Mouse (Mus musculus): ENCODE measurements around the gene Lrig1. TPM values are rescaled to one million over a fixed set of nuclear protein-coding genes. Genes with fewer than 3 reads are reported as not detected.
A peak's percentile ranks its signal among the peaks of the same experiment; 100 is the strongest.

The Lrig1 gene
- polyA plus RNA-seq, 1 experiment from 2014 or later: 15.2 TPM

DNA sequence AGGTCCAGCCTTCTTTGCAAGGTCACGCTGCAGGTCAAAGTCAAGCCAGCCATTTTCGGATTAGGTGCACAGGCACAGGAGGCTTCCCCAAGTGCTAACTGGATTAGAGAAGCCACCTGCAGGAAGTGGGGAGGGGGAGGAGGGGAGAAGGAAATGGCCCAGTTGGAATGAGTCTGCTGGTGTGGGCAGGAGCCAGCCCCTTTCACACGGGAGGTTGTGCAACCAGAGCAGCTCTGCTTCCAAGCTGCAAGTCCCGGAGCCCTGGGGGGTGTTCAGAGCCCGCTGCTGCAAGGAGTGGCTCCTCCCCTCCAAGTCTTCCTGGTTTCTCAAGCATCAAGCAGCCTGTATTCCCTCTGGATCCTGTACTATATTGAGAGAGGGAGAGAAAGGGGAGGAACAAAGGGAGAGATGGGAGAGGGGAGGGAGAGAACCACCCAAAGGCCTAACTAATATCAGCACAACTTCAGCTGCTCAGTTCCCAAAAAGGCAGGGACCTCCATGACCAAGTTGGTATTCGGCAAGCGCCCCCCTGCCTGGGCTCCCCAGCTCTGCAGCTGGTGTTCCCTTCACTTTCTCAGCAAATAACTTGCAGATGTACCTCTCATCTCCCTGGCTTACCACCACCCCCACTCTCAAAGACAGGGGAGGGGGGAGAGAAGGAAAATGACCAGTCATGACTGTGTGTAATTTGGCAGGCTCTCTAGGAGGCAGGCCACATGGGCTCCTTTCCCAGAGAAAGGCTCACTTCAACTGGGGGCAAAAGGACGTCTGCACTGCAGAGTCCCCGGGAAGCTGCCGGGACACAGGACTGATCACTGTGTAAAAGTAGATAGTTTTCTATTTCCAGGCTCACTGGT lies 52.2 kb downstream of the Lrig1 start:
- ATAC-seq (ENCODE audit: low FRiP score, low TSS enrichment): peak; percentile 76
- peak; percentile 58 for DNase-seq (ENCODE audit: low spot score)

DNA sequence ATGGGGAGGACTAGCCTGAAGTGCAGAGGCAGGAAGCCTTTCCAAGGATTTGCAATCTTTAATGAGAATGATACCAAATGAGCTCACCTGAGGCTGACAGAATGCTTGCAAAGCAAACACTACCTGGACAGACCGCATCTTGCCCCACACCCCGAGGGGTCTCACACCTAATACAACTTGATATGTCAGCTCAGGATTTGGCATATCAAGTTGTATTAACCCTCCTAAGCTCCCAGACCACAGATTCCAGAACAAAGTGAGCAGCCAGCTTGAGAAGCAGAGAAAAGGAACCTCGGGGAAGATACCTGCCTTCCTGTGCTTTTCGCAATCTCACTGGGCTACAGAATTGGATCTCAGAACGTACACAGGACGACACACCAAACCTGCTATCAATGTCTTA lies 53.1 kb downstream of the Lrig1 start:
- WGBS: 64% methylated on average over 6 of the region's 6 CpGs
- ATAC-seq (ENCODE audit: low FRiP score, low TSS enrichment): no peak
- Histone ChIP-seq H3K27me3 (ENCODE audit: control insufficient read depth, insufficient read depth, low read length) (no peaks in the 10 kb centered on the region), H3K4me2 (replicated peaks; ENCODE audit: low read depth) (no peak overlapping the region), H3K4me3 (ENCODE audit: low read depth, low read length) (no peak overlapping the region), H3K36me3 (ENCODE audit: control insufficient read depth, insufficient read depth, low read length) (peaks cover 4% of the 10 kb centered on the region; the same call in 1 of the 2 replicates), H3K27ac (replicated peaks) (no peak overlapping the region), H3K4me1 (replicated peaks; ENCODE audit: control insufficient read depth, insufficient read depth) (peaks cover 12% of the 10 kb centered on the region), H3K9ac (ENCODE audit: low read length) (no peak overlapping the region), H3K9me3 (ENCODE audit: control insufficient read depth, low read length) (no peaks in the 10 kb centered on the region)
- no peak for TF ChIP-seq EP300 (optimal IDR thresholded peaks at IDR 0.05)
- no peak for TF ChIP-seq CTCF (IDR thresholded peaks at IDR 0.05; ENCODE audit: low read depth)
- DNase-seq (ENCODE audit: low spot score): no peak

More for the DNA sequence above, 52.2 kb downstream of the Lrig1 start:
- 13% methylated on average over 10 of the region's 10 CpGs for WGBS
- Histone ChIP-seq H3K9me3 (ENCODE audit: control insufficient read depth, low read length) (no peaks in the 10 kb centered on the region), H3K4me1 (replicated peaks; ENCODE audit: control insufficient read depth, insufficient read depth) (peaks cover 14% of the 10 kb centered on the region), H3K4me2 (replicated peaks; ENCODE audit: low read depth) (peak overlapping the region; percentile 12), H3K27me3 (ENCODE audit: control insufficient read depth, insufficient read depth, low read length) (no peaks in the 10 kb centered on the region), H3K9ac (ENCODE audit: low read length) (peak overlapping the region; percentile 38), H3K36me3 (ENCODE audit: control insufficient read depth, insufficient read depth, low read length) (peaks cover 4% of the 10 kb centered on the region; the same call in 1 of the 2 replicates), H3K27ac (replicated peaks) (peak overlapping the region; percentile 78), H3K4me3 (ENCODE audit: low read depth, low read length) (no peak overlapping the region)
- TF ChIP-seq CTCF (IDR thresholded peaks at IDR 0.05; ENCODE audit: low read depth) (no peak), EP300 (optimal IDR thresholded peaks at IDR 0.05) (no peak)

DNA sequence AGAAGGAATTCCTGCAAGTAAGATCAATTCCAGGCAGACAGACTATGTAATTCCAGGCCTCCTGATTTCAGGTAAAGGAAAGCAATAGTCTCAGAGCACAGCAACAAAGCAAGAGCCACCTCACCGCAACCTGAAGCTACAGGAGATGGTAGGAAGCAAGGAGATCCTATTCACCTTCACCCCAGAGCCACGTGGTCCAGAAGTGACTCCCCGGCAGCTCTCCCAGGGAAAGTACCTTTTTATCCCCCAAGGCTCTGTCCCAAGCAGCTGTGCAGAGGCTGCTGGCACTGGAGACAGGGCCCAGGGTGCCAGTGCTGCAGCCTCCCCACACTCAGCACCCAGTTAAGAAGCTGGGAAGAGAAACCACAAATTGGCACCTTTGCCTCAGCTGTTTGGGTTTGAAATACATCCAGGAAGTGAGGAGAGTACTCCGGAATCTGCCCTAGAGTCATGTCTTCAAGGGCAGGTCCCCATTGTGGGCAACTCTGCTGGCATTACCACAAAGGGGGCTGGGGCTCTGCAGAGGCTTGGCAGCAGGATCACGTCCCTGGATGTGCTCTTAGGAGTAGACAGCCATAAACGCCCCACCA lies 53.6 kb downstream of the Lrig1 start:
- Histone ChIP-seq H3K4me2 (replicated peaks; ENCODE audit: low read depth) (no peak overlapping the region), H3K4me3 (ENCODE audit: low read depth, low read length) (no peak overlapping the region), H3K4me1 (replicated peaks; ENCODE audit: control insufficient read depth, insufficient read depth) (peaks cover 12% of the 10 kb centered on the region), H3K9me3 (ENCODE audit: control insufficient read depth, low read length) (no peaks in the 10 kb centered on the region), H3K27ac (replicated peaks) (0 out of 2 replicates have a peak overlapping the region, but pooled peaks have one; percentile 24), H3K27me3 (ENCODE audit: control insufficient read depth, insufficient read depth, low read length) (no peaks in the 10 kb centered on the region), H3K36me3 (ENCODE audit: control insufficient read depth, insufficient read depth, low read length) (peaks cover under 1% of the 10 kb centered on the region; the same call in 1 of the 2 replicates), H3K9ac (ENCODE audit: low read length) (no peak overlapping the region)
- no peak for DNase-seq (ENCODE audit: low spot score)
- ATAC-seq (ENCODE audit: low FRiP score, low TSS enrichment): no peak
- TF ChIP-seq EP300 (optimal IDR thresholded peaks at IDR 0.05) (no peak), CTCF (IDR thresholded peaks at IDR 0.05; ENCODE audit: low read depth) (no peak)
- WGBS: 61% methylated on average over 6 of the region's 6 CpGs

DNA sequence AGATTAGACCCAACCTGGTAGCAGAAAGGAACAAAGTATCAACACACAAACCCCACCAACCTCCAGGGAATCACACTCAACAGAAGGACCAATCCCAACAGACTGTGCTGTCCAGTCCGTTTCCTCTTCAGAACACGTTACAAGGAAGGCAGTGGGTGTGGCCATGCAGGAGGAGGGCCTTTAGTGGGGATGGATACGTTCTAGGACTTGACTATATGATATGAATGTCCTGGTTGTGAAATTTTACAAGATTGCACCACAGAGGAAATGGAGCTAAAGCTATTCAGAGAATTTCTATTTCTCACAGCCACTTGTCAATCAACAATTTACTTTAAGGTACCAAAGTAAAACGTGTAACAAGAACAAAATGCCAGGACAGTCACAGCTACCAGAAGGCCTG lies 54.2 kb downstream of the Lrig1 start:
- no peaks in the 10 kb centered on the region for H3K27me3 ChIP-seq (ENCODE audit: control insufficient read depth, insufficient read depth, low read length)
- no peak overlapping the region for H3K4me3 ChIP-seq (ENCODE audit: low read depth, low read length)
- WGBS: 26% methylated on average over 4 of the region's 4 CpGs
- DNase-seq (ENCODE audit: low spot score) (no peak), ATAC-seq (ENCODE audit: low FRiP score, low TSS enrichment) (no peak)
- TF ChIP-seq EP300 (optimal IDR thresholded peaks at IDR 0.05) (no peak), CTCF (IDR thresholded peaks at IDR 0.05; ENCODE audit: low read depth) (no peak)
- no peak overlapping the region for H3K9ac ChIP-seq (ENCODE audit: low read length)
- no peaks in the 10 kb centered on the region for H3K36me3 ChIP-seq (ENCODE audit: control insufficient read depth, insufficient read depth, low read length)
- H3K4me2 ChIP-seq (replicated peaks; ENCODE audit: low read depth): no peak overlapping the region
- no peaks in the 10 kb centered on the region for H3K9me3 ChIP-seq (ENCODE audit: control insufficient read depth, low read length)
- no peak overlapping the region for H3K27ac ChIP-seq (replicated peaks)
- H3K4me1 ChIP-seq (replicated peaks; ENCODE audit: control insufficient read depth, insufficient read depth): peaks cover 12% of the 10 kb centered on the region

DNA sequence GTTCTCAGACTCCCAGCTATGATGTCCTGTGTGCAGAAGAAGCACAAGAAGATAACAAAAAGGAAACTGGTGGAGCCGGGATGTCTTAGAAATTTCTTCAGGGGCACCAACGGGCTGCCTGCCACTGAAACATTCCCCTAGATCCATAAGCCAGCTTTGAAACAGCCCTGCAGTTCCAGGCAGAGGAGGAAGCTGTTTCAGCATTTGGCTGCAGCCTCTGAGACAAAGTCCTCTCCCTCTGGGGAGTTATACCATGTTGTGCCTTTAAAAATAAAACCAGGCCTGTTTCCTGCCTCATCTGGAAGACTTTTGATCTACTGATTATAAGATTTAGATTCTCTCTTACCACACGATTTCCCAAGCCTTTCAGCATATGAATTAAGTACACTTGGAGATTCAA lies 55.3 kb downstream of the Lrig1 start:
- TF ChIP-seq EP300 (optimal IDR thresholded peaks at IDR 0.05) (no peak), CTCF (IDR thresholded peaks at IDR 0.05; ENCODE audit: low read depth) (no peak)
- WGBS: 48% methylated on average over 3 of the region's 3 CpGs
- DNase-seq (ENCODE audit: low spot score) (no peak), ATAC-seq (ENCODE audit: low FRiP score, low TSS enrichment) (no peak)
- Histone ChIP-seq H3K9ac (ENCODE audit: low read length) (no peak overlapping the region), H3K27ac (replicated peaks) (no peak overlapping the region), H3K36me3 (ENCODE audit: control insufficient read depth, insufficient read depth, low read length) (no peaks in the 10 kb centered on the region), H3K4me1 (replicated peaks; ENCODE audit: control insufficient read depth, insufficient read depth) (peaks cover 12% of the 10 kb centered on the region; the same call in 1 of the 2 replicates), H3K9me3 (ENCODE audit: control insufficient read depth, low read length) (no peaks in the 10 kb centered on the region), H3K27me3 (ENCODE audit: control insufficient read depth, insufficient read depth, low read length) (no peaks in the 10 kb centered on the region), H3K4me3 (ENCODE audit: low read depth, low read length) (no peak overlapping the region), H3K4me2 (replicated peaks; ENCODE audit: low read depth) (no peak overlapping the region)

DNA sequence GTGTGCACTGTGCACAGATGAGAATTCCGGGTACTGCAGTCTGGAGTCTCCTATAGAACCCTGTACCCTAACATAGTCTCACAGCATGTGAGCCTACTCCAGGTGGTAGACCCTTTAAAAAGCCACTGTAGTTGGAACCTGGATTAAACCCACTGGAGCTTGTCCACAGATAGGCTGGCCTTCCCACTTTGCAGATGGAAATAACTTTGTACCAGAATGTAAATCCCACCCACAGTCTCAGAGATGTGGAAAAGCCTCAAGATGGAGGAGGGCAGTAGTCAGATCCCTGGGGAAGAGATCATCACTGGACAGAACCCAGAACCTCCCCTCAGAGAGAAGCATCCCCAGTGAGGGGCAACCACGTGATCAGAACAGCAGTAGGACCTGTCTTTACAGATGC lies 56.0 kb downstream of the Lrig1 start:
- 77% methylated on average over 2 of the region's 2 CpGs for WGBS
- DNase-seq (ENCODE audit: low spot score) (no peak), ATAC-seq (ENCODE audit: low FRiP score, low TSS enrichment) (no peak)
- Histone ChIP-seq H3K27ac (replicated peaks) (no peak overlapping the region), H3K36me3 (ENCODE audit: control insufficient read depth, insufficient read depth, low read length) (no peaks in the 10 kb centered on the region), H3K4me2 (replicated peaks; ENCODE audit: low read depth) (no peak overlapping the region), H3K9me3 (ENCODE audit: control insufficient read depth, low read length) (no peaks in the 10 kb centered on the region), H3K4me3 (ENCODE audit: low read depth, low read length) (no peak overlapping the region), H3K4me1 (replicated peaks; ENCODE audit: control insufficient read depth, insufficient read depth) (peaks cover 12% of the 10 kb centered on the region; the same call in 1 of the 2 replicates), H3K27me3 (ENCODE audit: control insufficient read depth, insufficient read depth, low read length) (no peaks in the 10 kb centered on the region), H3K9ac (ENCODE audit: low read length) (no peak overlapping the region)
- no peak for TF ChIP-seq EP300 (optimal IDR thresholded peaks at IDR 0.05)
- no peak for TF ChIP-seq CTCF (IDR thresholded peaks at IDR 0.05; ENCODE audit: low read depth)
